Mouse (Mus musculus) spleen, postnatal 14 days (tissue): ENCODE results near the gene 1700010B08Rik.

Experiments used
- DNase-seq, 2 experiments: peaks; one replicate each; pipeline ENCODE4 v3.0.0; 2021 to 2022; ENCODE audit warnings: low spot score in 2 of 2

Gene 1700010B08Rik

DNA sequence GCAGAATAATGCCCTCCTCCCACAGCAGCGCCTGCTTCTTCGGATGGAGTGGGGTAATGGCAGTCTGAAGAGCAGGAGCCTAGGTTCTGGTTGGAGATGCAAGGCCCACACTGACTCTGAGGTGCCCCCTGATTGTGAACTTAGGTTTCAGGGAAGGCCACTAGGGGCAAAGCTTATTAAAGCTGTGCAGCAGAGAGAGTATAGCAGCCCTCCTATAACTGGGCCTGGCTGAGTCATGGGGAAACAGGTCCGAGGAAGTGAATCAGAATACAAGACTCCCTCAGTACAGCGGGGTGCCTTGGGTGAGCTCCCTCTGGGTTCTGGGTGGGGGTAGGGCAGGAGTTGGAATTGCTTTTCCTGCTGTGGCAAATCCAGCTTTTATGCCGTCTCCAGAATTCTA is 51.4 kb downstream of the 1700010B08Rik start:
- DNase-seq: no peak
